Comparison of ENCODE assay signal across 8 mouse cellular contexts in the genomic region with DNA sequence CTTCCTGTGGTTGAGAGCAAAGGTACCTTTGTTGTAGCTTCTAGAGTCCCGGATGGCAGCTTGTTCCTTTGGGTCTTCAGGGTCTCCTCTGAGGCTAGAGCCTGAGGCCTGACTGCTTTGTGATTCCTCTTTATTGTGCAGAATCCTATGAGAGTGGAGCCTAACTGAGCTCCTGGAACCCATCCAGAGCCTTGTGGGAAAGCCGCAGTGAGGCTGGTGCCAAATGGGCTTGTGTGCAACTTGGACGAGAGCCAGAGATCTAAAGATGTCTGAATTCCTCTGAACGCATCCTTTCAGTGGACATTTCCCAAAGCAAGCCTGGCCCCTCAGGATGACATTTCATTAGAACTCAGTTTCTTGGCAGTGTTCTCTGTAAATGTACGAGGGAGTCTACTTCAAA.
DNase-seq lines count a peak whose midpoint lies in the region; ATAC-seq lines count a peak whose summit lies in the region.

No protein-coding gene starts in this region.

- H3K9me3 ChIP-seq in heart, embryonic 15.5 days (replicated peaks) = no peaks in the 10 kb centered on the region

- H3K9ac ChIP-seq in heart, embryonic 15.5 days = no peak overlapping the region

- WGBS in heart, embryonic 15.5 days = 30% methylated on average over 5 of the region's 5 CpGs

- no peak for ATAC-seq in heart, embryonic 15.5 days (replicated peaks; ENCODE audit: insufficient number of reproducible peaks, insufficient read depth, low FRiP score, low read depth)
- no peak for ATAC-seq in megakaryocyte-erythroid progenitor cell, adult 5-6 weeks (replicated peaks; ENCODE audit: low FRiP score, low TSS enrichment, poor library complexity, severe bottlenecking)

- H3K4me1 ChIP-seq in heart, embryonic 15.5 days (replicated peaks) = peaks cover 6% of the 10 kb centered on the region; the same call in 1 of the 2 replicates

- H3K27ac ChIP-seq in heart, embryonic 15.5 days = 0 out of 2 replicates have a peak overlapping the region, but pooled peaks have one; percentile 30

- peak; percentile 21 for DNase-seq in gastrocnemius, postnatal 14 days
- DNase-seq in gastrocnemius, adult 18-20 months (ENCODE audit: low spot score) = no peak
- peak; percentile 25 for DNase-seq in urinary bladder, postnatal 14 days (ENCODE audit: low spot score)
- no peak for DNase-seq in urinary bladder, adult 2 months (ENCODE audit: low spot score)
- DNase-seq in left cerebral cortex, postnatal 10 days (ENCODE audit: extremely low spot score in 1 of 2, low spot score in 2 of 2) = peak; percentile 68 to 75
- DNase-seq in right cerebral cortex, postnatal 25 days = peak; percentile 28

- H3K27me3 ChIP-seq in heart, embryonic 15.5 days = no peaks in the 10 kb centered on the region

- intact Hi-C loops in gastrocnemius, postnatal 14 days (cut with DNase I; ENCODE audit: low total_unique reads) = no loop called here
- intact Hi-C loops in left cerebral cortex, postnatal 10 days (cut with DNase I) = no loop called here

- H3K4me3 ChIP-seq in heart, embryonic 15.5 days = no peak overlapping the region

- no peaks in the 10 kb centered on the region for H3K36me3 ChIP-seq in heart, embryonic 15.5 days

- no peak overlapping the region for H3K4me2 ChIP-seq in heart, embryonic 15.5 days

Comparison
In these comparisons a context has a peak if more than half of its experiments do, and no peak if none do; other contexts are left out.
1. DNase-seq: peak in gastrocnemius, postnatal 14 days (single experiment), urinary bladder, postnatal 14 days (single experiment), left cerebral cortex, postnatal 10 days (2 of 2) and right cerebral cortex, postnatal 25 days (single experiment); none in gastrocnemius, adult 18-20 months (single experiment) and urinary bladder, adult 2 months (single experiment).